Mouse (Mus musculus): ENCODE results near the gene Zbtb9. TPM values are rescaled to one million over a fixed set of nuclear protein-coding genes. Genes with fewer than 3 reads are reported as not detected.

Zbtb9 gene
- polyA plus RNA-seq, 1 experiment from 2014 or later: 9.1 TPM

DNA sequence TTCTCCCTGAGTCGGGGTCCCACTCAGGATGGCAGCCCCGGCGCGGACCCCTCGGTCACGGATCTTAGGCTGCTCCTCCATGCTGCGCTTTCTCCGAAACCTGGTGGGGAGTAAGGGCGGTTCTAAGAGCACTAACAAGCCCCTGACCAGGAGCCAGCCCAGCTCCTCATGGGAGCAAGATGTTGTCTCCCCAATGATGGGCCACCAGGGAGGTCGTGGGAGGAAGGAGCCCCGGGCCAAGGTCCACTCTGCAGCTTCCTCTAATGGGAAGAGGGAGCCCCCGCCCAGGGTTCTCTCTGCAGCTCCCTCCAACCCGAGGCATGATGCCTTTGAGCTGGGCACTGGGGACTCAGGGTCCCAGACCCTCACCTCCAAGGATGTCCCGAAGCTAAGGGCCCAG lies 56.5 kb downstream of the Zbtb9 start:
- WGBS: 83% methylated on average over 14 of the region's 14 CpGs
- H3K9me3 ChIP-seq (ENCODE audit: control insufficient read depth, low read length): no peaks in the 10 kb centered on the region
- no peak for DNase-seq (ENCODE audit: low spot score)
- H3K27ac ChIP-seq (replicated peaks; ENCODE audit: low read depth, low read length): no peak overlapping the region
- no peak overlapping the region for H3K4me2 ChIP-seq (ENCODE audit: low read depth, low read length)
- no peak overlapping the region for H3K9ac ChIP-seq (ENCODE audit: low read depth, low read length)
- ATAC-seq (ENCODE audit: low read depth): no peak
- H3K4me3 ChIP-seq (ENCODE audit: low read depth, low read length): no peak overlapping the region
- peaks cover 9% of the 10 kb centered on the region; the same call in 1 of the 2 replicates for H3K4me1 ChIP-seq (ENCODE audit: control insufficient read depth, insufficient read depth, low read length)
- H3K27me3 ChIP-seq (replicated peaks; ENCODE audit: control insufficient read depth, insufficient read depth, low read length): no peaks in the 10 kb centered on the region
- peaks cover 19% of the 10 kb centered on the region for H3K36me3 ChIP-seq (ENCODE audit: control insufficient read depth, insufficient read depth, low read length)

DNA sequence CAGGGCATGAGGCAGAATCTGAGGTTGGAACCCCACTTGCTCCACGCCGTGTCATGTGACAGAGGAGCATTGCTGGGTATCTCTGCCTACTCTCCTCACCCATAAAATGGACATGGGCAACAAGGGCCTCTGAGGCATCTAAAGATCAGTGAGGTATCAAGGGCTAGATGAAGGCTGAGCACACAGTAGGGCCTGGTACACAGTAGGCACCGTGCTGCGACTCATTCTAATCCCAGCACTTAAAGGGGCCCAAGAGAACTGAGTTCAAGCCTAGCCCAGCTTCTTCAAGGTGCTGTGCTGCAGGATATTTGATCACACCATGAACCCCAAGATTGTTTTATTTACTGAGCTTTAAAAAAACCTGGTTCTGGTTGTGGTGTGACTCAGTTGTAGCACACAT lies 57.9 kb downstream of the Zbtb9 start:
- H3K4me3 ChIP-seq (ENCODE audit: low read depth, low read length): no peak overlapping the region
- no peak for DNase-seq (ENCODE audit: low spot score)
- H3K4me2 ChIP-seq (ENCODE audit: low read depth, low read length): no peak overlapping the region
- WGBS: 82% methylated on average over 4 of the region's 4 CpGs
- no peak overlapping the region for H3K9ac ChIP-seq (ENCODE audit: low read depth, low read length)
- ATAC-seq (ENCODE audit: low read depth): no peak
- H3K4me1 ChIP-seq (ENCODE audit: control insufficient read depth, insufficient read depth, low read length): peaks cover 9% of the 10 kb centered on the region; the same call in 1 of the 2 replicates
- H3K36me3 ChIP-seq (ENCODE audit: control insufficient read depth, insufficient read depth, low read length): peaks cover 6% of the 10 kb centered on the region
- H3K9me3 ChIP-seq (ENCODE audit: control insufficient read depth, low read length): no peaks in the 10 kb centered on the region
- H3K27me3 ChIP-seq (replicated peaks; ENCODE audit: control insufficient read depth, insufficient read depth, low read length): no peaks in the 10 kb centered on the region
- no peak overlapping the region for H3K27ac ChIP-seq (replicated peaks; ENCODE audit: low read depth, low read length)

DNA sequence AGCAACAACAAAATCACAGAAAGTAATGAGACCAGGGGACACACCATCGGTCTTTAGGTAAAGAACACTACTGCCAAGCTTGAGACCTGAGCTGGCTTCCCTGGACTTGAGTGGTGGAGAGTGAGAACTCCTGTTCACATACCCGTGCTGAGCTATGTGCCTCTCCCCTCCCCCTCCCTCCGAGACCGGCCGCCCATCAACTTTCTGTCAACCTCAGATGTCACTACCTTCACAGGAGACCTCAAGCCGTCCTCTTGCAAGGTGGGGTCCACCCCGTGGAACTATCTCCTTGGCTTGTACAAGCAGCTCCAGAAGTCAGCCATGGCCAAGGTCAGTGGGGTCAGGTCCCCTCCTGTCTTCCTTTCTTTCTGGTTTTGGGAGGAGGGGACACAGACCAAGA lies 59.4 kb downstream of the Zbtb9 start:
- Histone ChIP-seq H3K9ac (ENCODE audit: low read depth, low read length) (no peak overlapping the region), H3K27me3 (replicated peaks; ENCODE audit: control insufficient read depth, insufficient read depth, low read length) (no peaks in the 10 kb centered on the region), H3K9me3 (ENCODE audit: control insufficient read depth, low read length) (no peaks in the 10 kb centered on the region), H3K4me2 (ENCODE audit: low read depth, low read length) (no peak overlapping the region), H3K27ac (replicated peaks; ENCODE audit: low read depth, low read length) (no peak overlapping the region), H3K36me3 (ENCODE audit: control insufficient read depth, insufficient read depth, low read length) (no peaks in the 10 kb centered on the region), H3K4me1 (ENCODE audit: control insufficient read depth, insufficient read depth, low read length) (peaks cover 9% of the 10 kb centered on the region; the same call in 1 of the 2 replicates), H3K4me3 (ENCODE audit: low read depth, low read length) (no peak overlapping the region)
- DNase-seq (ENCODE audit: low spot score) (no peak), ATAC-seq (ENCODE audit: low read depth) (no peak)
- WGBS: 66% methylated on average over 7 of the region's 7 CpGs

DNA sequence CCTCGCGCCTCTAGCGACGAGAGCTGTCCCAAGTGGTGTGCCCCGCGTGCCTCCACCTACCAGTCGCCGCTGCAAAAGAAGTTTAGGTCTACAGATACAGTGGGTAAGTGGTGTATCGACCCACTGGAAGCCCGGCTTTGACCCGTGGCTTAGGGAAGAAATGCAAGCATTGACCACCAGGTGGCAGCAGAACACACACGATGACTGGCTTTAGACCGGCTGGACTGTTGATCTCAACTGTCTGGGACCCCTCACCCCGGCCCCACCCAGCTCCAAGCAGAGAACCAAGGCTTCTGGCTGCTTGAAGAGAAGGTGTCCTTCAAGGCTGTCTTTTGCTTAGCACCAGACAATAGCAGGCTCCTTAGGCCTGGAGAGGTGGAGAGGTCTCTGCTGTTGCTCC lies 59.9 kb downstream of the Zbtb9 start:
- Histone ChIP-seq H3K4me3 (ENCODE audit: low read depth, low read length) (no peak overlapping the region), H3K9ac (ENCODE audit: low read depth, low read length) (no peak overlapping the region), H3K27ac (replicated peaks; ENCODE audit: low read depth, low read length) (no peak overlapping the region), H3K4me1 (ENCODE audit: control insufficient read depth, insufficient read depth, low read length) (0 out of 2 replicates have a peak, but pooled peaks cover 4% of the 10 kb centered on the region), H3K9me3 (ENCODE audit: control insufficient read depth, low read length) (no peaks in the 10 kb centered on the region), H3K27me3 (replicated peaks; ENCODE audit: control insufficient read depth, insufficient read depth, low read length) (no peaks in the 10 kb centered on the region), H3K36me3 (ENCODE audit: control insufficient read depth, insufficient read depth, low read length) (no peaks in the 10 kb centered on the region), H3K4me2 (ENCODE audit: low read depth, low read length) (no peak overlapping the region)
- DNase-seq (ENCODE audit: low spot score) (peak; percentile 85), ATAC-seq (ENCODE audit: low read depth) (peak; percentile 56)
- 0% methylated on average over 14 of the region's 14 CpGs for WGBS

DNA sequence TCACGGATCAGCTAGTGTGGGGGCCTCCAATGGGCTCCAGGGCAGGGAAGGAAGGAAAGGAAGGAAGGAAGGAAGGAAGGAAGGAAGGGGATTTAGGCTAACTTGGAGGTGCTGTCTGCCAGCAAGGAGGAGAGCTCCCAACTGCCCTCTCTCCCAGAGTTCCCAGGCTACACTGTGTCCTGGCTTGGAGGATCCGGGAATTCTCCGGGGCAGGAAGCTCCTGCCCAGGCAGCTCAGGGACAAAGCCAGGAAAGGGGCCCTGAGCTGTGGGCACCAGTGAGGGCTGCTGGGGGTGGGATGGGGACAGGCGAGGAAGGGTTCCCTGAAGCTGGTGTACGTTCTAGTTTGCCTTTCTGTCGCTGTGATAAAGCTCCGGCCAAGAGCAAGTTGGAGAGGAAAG lies 63.5 kb downstream of the Zbtb9 start:
- WGBS: 70% methylated on average over 7 of the region's 7 CpGs
- Histone ChIP-seq H3K4me1 (ENCODE audit: control insufficient read depth, insufficient read depth, low read length) (peaks cover 29% of the 10 kb centered on the region), H3K27ac (replicated peaks; ENCODE audit: low read depth, low read length) (no peak overlapping the region), H3K9ac (ENCODE audit: low read depth, low read length) (peak overlapping the region; percentile 6; the same call in 1 of the 2 replicates), H3K27me3 (replicated peaks; ENCODE audit: control insufficient read depth, insufficient read depth, low read length) (no peaks in the 10 kb centered on the region), H3K4me2 (ENCODE audit: low read depth, low read length) (no peak overlapping the region), H3K9me3 (ENCODE audit: control insufficient read depth, low read length) (no peaks in the 10 kb centered on the region), H3K36me3 (ENCODE audit: control insufficient read depth, insufficient read depth, low read length) (no peaks in the 10 kb centered on the region), H3K4me3 (ENCODE audit: low read depth, low read length) (no peak overlapping the region)
- ATAC-seq (ENCODE audit: low read depth) (no peak), DNase-seq (ENCODE audit: low spot score) (no peak)

DNA sequence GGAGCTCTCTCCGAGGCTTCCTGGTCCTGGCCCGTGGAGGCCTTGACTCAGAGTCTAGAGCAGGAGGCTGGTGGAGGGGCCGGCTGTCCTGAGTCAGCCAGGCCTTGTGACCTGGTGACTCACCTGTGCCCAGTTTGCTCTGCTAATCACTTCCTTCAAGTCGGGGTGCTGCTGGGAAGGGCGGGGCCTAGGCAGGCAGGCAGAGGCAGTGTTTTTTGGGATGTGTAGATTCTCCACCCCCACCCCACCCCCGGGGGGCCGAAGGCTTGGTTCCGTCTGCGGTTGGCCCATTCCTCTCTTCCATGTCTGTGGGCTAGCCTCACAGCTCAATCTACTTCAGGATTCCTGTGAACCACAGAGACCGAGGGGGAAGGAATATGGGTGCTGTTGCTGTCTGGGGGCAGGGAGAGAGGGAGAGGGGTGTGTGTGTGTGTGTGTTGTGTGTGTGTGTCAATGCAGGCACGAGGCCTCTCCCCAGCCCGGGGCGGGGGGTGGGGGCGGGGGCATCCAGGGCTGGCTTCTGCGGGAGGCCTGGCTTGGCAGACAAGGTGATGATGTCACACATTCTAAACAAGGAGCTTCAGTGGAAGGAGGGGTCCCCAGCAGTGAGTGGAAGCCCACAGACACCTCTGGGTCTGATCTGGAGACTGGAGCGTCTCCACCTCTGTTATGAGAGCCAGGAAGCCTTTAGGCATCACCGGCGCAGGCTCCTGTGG lies 65.5 kb downstream of the Zbtb9 start:
- Histone ChIP-seq H3K27me3 (replicated peaks; ENCODE audit: control insufficient read depth, insufficient read depth, low read length) (no peaks in the 10 kb centered on the region), H3K27ac (replicated peaks; ENCODE audit: low read depth, low read length) (peak overlapping the region; percentile 61), H3K9ac (ENCODE audit: low read depth, low read length) (peak overlapping the region; percentile 38; the same call in 1 of the 2 replicates), H3K4me3 (ENCODE audit: low read depth, low read length) (no peak overlapping the region), H3K4me1 (ENCODE audit: control insufficient read depth, insufficient read depth, low read length) (peaks cover 29% of the 10 kb centered on the region), H3K36me3 (ENCODE audit: control insufficient read depth, insufficient read depth, low read length) (no peaks in the 10 kb centered on the region), H3K9me3 (ENCODE audit: control insufficient read depth, low read length) (no peaks in the 10 kb centered on the region), H3K4me2 (ENCODE audit: low read depth, low read length) (peak overlapping the region; percentile 21)
- 30% methylated on average over 16 of the region's 18 CpGs for WGBS
- DNase-seq (ENCODE audit: low spot score) (peak; percentile 76), ATAC-seq (ENCODE audit: low read depth) (peak; percentile 54)

DNA sequence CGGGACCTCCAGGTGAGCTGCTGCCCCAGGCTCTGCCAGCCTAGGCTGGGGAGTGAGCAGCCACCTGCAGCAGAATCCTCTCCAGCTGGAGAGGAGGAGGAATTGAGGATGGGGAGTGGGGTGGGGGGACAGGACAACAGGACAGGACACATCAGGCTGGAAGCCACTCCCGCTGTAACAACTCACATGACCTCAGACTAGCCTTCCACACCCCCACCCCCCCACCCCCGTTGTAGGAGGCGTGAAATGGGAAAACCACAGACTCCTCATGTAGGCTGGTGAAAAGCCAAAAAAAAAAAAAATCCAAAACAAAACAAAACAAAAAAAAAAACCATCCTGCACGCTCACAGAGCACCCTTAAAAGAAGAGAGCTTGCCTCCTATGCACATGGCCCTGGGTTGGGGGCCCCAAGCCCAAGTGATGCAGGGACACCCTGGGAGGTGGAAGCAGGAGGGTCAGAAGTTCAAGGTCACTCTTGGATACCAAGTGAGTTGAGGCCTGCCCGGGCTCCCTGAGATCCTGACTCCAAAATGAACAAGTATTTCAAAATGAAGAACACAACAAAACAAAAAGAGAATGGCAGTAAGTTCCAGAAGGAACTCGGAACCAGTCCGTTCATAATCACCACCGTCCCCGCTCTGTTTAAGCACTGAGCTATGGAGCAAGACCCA lies 66.6 kb downstream of the Zbtb9 start:
- Histone ChIP-seq H3K27ac (replicated peaks; ENCODE audit: low read depth, low read length) (peak overlapping the region; percentile 61), H3K4me2 (ENCODE audit: low read depth, low read length) (peak overlapping the region; percentile 35), H3K9ac (ENCODE audit: low read depth, low read length) (peak overlapping the region; percentile 14; the same call in 1 of the 2 replicates), H3K4me3 (ENCODE audit: low read depth, low read length) (no peak overlapping the region), H3K4me1 (ENCODE audit: control insufficient read depth, insufficient read depth, low read length) (peaks cover 29% of the 10 kb centered on the region), H3K36me3 (ENCODE audit: control insufficient read depth, insufficient read depth, low read length) (no peaks in the 10 kb centered on the region), H3K9me3 (ENCODE audit: control insufficient read depth, low read length) (no peaks in the 10 kb centered on the region), H3K27me3 (replicated peaks; ENCODE audit: control insufficient read depth, insufficient read depth, low read length) (no peaks in the 10 kb centered on the region)
- 48% methylated on average over 10 of the region's 10 CpGs for WGBS
- ATAC-seq (ENCODE audit: low read depth) (no peak), DNase-seq (ENCODE audit: low spot score) (no peak)

DNA sequence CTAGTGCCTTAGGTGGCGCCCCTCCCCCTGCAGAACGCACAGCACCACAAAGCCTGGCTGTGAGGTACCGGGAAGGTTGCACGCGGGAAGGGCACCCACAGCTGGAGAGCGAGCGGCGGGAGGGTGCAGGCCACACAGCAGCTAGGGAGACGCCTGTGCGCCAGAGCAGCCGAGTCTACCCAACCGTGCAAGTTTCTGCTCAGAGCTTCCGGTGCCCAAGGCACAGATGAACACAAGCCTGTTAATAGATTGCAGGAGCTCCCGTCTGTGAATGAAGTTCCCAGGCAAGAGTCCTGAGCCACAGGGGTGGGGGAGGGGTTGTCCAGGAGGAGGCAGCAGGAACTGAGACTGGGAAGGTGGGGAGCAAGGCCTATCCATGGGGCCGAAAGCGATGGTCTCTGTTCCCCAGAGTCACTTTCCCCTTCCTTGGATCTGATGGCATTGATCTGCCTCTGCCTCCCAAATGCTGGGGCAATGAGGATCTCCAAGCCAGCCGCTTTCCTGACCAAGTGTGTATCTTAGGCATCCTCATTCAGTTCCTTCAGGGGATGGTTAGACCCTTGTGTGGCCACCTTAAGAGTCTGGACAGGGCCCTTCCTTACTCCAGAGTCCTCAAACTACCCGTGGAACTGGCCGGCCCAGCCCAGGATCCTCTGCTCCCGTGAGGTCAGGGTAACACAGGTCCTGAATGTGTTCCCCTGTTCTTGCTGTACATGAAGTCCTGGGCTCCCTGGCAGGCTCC lies 67.5 kb downstream of the Zbtb9 start:
- ATAC-seq (ENCODE audit: low read depth): peak; percentile 59
- 3% methylated on average over 18 of the region's 20 CpGs for WGBS
- Histone ChIP-seq H3K4me3 (ENCODE audit: low read depth, low read length) (no peak overlapping the region), H3K9ac (ENCODE audit: low read depth, low read length) (peak overlapping the region; percentile 40; the same call in 1 of the 2 replicates), H3K36me3 (ENCODE audit: control insufficient read depth, insufficient read depth, low read length) (no peaks in the 10 kb centered on the region), H3K27ac (replicated peaks; ENCODE audit: low read depth, low read length) (peak overlapping the region; percentile 46), H3K9me3 (ENCODE audit: control insufficient read depth, low read length) (no peaks in the 10 kb centered on the region), H3K4me2 (ENCODE audit: low read depth, low read length) (peak overlapping the region; percentile 35), H3K4me1 (ENCODE audit: control insufficient read depth, insufficient read depth, low read length) (peaks cover 29% of the 10 kb centered on the region), H3K27me3 (replicated peaks; ENCODE audit: control insufficient read depth, insufficient read depth, low read length) (no peaks in the 10 kb centered on the region)
- peak; percentile 81 for DNase-seq (ENCODE audit: low spot score)

Measured in embryonic facial prominence, embryonic 14.5 days (tissue).